Mouse (Mus musculus) splenic B cell, adult 2 months (primary cell): ENCODE results near the gene Nlrp6.

Experiments
- DNase-seq: peaks from one replicate; pipeline ENCODE4 v3.0.0-alpha.2; 2011; ENCODE audit warnings: low read depth, low spot score
- H3K27me3 ChIP-seq: 2 replicates; pipeline ENCODE4 v1.6.1; 2012; ENCODE audit warnings: mild to moderate bottlenecking, low read length, moderate library complexity, mixed read lengths; ENCODE audit not compliant: control insufficient read depth, poor library complexity, insufficient read depth, severe bottlenecking
- H3K36me3 ChIP-seq: 2 replicates; pipeline ENCODE4 v1.6.1; 2012; ENCODE audit warnings: mild to moderate bottlenecking, low read length, moderate library complexity, mixed read lengths; ENCODE audit not compliant: control insufficient read depth, poor library complexity, insufficient read depth, severe bottlenecking

Gene Nlrp6

GRCm38 (mm10) chr7:140902036-140902875 is 18.4 kb upstream of the Nlrp6 start:
- H3K27me3 ChIP-seq = no peaks in the 10 kb centered on the region
- no peak for DNase-seq
- peaks cover 2% of the 10 kb centered on the region; the same call in 1 of the 2 replicates for H3K36me3 ChIP-seq

GRCm38 (mm10) chr7:140903212-140903611 is 17.5 kb upstream of the Nlrp6 start:
- Histone ChIP-seq H3K27me3 (no peaks in the 10 kb centered on the region), H3K36me3 (peaks cover 2% of the 10 kb centered on the region; the same call in 1 of the 2 replicates)
- DNase-seq = peak; percentile 82

DNA sequence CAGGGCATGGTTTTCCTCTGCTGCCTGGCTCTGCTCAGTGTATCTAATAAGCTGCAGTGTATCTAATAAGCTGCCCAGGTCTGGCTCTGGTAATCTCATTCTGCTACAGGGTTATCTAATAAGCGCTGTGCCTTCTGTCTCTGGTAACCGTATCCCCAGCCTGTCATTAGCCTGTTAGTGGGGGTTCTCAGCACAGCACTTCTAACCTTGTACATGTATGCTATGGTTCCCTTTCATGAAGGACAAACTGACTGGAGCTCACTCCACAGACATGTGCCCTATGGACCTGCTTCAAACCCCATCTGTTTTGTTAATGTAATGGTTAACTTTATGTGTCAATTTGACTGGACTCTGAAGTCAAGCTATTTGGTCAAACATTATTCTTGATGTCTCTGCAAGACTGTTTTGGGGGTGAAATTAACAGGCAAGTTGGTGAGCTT is 15.0 kb upstream of the Nlrp6 start:
- H3K36me3 ChIP-seq = no peaks in the 10 kb centered on the region
- H3K27me3 ChIP-seq = no peaks in the 10 kb centered on the region
- no peak for DNase-seq

DNA sequence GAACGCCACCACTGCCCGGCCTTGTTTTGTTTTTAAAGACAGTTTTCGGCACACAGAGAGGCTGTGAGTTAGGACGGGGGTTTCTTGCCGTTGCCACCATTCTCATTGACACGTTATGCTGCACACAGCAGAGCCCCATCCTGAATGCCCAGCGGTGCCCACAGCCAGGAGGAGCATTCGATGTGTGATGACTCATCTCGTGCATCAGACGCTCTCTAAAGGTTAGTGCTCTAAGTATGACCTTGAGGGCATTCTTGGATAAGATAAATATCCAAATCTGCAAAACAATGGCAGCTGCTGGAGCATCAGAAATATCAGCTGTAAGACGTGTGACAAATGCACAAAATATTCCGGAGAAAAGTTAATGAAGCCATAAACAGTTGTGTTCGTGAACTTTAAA is 13.6 kb upstream of the Nlrp6 start:
- H3K27me3 ChIP-seq = no peaks in the 10 kb centered on the region
- no peaks in the 10 kb centered on the region for H3K36me3 ChIP-seq
- no peak for DNase-seq

DNA sequence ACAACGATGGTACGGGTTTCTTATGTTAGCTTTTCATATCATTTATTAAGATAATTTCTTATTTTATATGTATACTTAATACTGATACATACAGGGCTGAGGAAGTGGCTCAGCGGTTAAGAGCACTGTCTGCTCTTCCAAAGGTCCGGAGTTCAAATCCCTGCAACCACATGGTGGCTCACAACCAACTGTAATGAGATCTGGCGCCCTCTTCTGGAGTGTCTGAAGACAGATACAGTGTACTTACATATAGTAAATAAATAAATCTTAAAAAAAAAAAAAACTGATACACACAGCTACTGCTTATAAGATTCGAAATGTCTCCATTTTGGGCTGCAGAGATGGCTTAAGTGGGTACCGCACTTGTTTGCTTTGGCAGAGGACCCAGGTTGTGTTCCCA is 13.0 kb upstream of the Nlrp6 start:
- Histone ChIP-seq H3K27me3 (no peaks in the 10 kb centered on the region), H3K36me3 (no peaks in the 10 kb centered on the region)
- no peak for DNase-seq

DNA sequence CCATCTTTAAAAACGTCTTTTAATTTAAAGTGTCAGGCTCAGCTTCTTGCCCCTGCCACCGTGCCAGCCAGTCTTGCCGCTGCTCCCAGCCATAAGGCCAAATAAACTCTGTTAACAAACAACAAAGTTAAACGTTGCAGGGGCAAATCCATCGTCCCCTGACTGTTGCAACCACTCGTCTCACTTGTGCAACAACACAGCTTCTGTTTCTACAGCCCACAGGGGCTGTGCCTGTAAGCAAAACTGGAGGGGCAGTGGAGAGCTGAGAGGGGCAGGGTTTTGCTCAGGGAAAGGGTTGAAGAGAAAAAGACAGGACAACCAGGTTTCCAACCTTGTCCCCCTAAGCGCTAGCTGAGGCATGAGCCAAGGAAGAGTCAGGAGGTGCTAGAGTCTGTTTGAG is 12.5 kb upstream of the Nlrp6 start:
- Histone ChIP-seq H3K36me3 (no peaks in the 10 kb centered on the region), H3K27me3 (no peaks in the 10 kb centered on the region)
- DNase-seq = no peak

DNA sequence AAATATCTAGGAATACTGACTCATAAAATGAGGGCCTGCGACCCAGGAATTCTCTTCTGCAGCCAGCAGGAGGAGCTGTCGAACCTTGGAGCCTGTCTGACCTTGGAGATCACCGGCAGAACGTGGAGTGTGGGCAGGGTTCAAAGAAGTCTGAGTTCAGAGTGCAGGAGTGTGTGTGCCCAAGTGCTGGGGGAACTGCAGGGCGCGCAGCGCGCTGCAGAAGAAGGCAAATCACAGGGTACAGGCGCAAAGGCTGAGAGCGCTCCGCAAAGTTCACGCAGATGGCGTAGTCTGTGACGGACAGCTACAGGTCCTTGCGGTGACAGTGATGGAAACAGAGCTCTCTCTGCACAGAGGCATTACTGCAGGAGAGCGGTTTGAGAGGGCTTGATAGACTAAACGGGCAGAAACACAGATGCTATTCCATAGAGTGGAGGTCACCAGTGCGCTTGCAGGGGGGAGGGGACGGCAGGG is 12.0 kb upstream of the Nlrp6 start:
- DNase-seq = peak; percentile 82
- Histone ChIP-seq H3K36me3 (no peaks in the 10 kb centered on the region), H3K27me3 (no peaks in the 10 kb centered on the region)

DNA sequence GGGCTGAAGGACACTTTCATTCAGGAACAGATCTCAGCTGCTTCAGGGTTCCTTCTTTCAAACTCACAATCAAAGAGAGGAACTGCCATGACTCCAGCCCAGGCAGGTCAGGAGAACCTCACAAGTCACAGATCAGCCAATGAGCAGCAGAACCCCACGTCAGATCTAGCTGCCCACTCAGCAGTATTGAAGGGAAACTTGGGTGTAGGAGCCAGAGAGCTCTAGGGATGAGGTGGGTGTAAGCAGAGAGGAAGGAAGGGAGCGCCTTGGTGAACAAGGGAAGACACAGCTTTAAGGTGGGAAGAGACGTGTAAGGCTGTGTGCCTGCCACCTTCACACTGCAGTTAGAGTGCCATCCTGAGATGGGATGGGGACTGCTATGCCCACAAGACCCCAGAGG is 8.4 kb upstream of the Nlrp6 start:
- Histone ChIP-seq H3K36me3 (no peaks in the 10 kb centered on the region), H3K27me3 (no peaks in the 10 kb centered on the region)

DNA sequence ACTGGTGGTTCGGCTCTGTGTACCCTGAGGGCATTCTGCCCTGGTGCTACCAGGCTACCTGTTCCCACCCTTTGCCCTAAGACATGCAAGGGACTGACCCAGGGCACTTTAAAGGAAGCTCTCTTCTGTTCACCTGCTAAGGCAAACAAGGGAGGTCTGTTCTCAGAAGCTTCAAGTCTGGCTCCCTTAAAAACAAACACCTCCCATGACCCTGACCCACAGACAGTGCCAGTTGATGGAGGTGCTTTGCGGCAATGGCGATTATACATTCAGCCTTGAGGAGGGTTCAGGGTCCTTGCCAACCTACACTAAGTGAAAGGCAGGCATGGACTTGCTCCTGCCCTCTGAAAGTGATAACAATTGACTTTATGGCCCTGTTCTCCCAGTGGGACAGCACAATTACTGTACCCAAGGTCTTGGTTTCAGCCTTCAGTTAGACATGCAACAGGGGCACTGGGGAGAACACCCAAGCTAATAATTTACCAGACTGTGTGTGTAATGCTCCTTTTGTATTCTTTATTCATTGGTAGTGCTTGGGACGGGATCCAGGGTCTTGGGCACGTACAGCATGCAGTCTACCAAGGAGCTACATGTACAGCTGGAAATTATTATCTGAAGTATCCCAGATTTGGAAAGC is 7.7 kb upstream of the Nlrp6 start:
- Histone ChIP-seq H3K27me3 (no peaks in the 10 kb centered on the region), H3K36me3 (no peaks in the 10 kb centered on the region)
- no peak for DNase-seq

More for the DNA sequence above, 8.4 kb upstream of the Nlrp6 start:
- DNase-seq = no peak

DNA sequence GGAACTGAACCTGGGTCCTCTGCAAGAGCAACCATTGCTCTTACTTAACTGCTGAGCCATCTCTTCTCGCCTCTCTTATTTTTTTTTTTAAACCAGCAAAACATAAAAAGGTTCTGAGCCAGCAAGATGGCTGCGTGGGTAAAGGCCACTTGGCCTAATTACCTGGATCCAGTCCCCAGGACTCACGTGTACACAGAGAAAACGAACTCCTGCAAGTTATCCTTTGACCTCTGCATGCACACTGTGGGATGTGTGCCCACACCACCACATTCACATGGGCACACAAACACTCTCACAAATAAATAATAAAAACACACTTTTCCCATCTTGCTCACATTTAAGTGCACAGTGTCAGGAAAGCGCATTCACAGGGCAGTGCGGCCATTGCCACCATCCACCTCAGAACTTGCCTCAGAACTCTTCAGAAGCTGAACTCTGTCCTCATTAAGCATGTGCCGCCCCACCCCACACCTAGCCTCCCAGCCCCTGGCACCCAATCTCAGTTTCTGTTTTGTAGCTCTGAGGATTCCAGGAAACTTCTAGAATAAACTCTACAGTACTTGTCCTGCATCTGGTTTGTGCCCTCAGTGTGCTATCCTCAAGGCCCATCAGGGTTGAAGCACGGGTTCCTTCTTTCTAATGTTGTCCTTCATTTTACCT is 6.5 kb upstream of the Nlrp6 start:
- Histone ChIP-seq H3K27me3 (no peaks in the 10 kb centered on the region), H3K36me3 (no peaks in the 10 kb centered on the region)
- no peak for DNase-seq

DNA sequence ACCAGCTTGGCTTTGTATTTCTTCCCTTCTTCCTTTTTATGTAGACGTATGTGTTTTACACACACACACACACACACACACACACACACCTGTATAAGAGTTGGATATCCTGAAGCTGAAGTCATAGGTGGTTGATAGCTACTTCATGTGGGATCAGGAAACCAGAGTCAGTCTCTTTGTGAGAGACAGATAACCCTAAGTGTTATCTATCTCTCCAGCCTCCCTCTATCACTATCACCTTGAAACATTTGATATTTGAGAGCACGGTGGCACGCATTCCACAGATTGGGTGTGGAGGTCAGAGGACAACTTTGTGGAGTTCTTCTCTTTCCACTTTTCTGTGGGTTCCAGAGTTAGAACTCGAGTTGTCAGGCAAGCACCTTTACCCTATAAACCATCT is 791 bp upstream of the Nlrp6 start:
- Histone ChIP-seq H3K27me3 (no peaks in the 10 kb centered on the region), H3K36me3 (no peaks in the 10 kb centered on the region)
- DNase-seq = no peak

DNA sequence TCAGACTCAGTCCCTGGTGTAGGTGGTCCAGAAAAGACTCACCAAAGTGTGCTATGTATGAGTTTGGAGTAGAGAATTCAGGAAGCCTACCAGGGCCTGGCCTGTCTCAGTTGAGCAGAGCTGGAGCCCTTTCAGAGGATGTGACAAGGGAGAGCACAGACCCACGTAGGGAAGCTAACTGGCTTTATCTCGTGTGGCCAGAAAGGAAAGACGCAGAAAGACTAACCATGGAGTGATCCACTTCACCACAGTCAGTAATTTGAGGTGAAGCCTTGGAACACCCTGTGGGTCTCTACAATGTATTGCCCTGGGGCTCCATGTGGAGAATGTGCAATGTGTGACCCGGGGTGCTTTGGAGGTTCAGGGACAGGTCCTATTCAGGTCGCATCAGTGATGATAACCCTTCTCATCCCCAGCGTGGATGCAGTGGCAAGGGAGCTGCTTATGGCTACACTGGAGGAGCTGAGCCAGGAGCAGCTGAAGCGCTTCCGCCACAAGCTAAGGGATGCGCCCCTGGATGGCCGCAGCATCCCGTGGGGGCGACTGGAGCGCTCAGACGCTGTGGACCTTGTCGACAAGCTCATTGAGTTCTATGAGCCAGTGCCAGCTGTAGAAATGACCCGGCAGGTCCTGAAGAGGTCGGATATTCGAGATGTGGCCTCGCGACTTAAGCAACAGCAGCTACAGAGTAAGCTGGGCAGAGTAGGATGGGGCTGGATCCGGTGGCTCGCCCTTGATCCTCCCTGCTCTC is 698 bp downstream of the Nlrp6 start:
- no peaks in the 10 kb centered on the region for H3K27me3 ChIP-seq
- H3K36me3 ChIP-seq = no peaks in the 10 kb centered on the region
- no peak for DNase-seq

- Histone ChIP-seq H3K27me3 (no peaks in the 10 kb centered on the region), H3K36me3 (no peaks in the 10 kb centered on the region)
- peak; percentile 29 for DNase-seq
These were observed 1.8 kb downstream of the Nlrp6 start for GRCm38 (mm10) chr7:140922398-140923069.
